Mouse (Mus musculus): Measurements from ENCODE around the gene Fblim1.

DNA sequence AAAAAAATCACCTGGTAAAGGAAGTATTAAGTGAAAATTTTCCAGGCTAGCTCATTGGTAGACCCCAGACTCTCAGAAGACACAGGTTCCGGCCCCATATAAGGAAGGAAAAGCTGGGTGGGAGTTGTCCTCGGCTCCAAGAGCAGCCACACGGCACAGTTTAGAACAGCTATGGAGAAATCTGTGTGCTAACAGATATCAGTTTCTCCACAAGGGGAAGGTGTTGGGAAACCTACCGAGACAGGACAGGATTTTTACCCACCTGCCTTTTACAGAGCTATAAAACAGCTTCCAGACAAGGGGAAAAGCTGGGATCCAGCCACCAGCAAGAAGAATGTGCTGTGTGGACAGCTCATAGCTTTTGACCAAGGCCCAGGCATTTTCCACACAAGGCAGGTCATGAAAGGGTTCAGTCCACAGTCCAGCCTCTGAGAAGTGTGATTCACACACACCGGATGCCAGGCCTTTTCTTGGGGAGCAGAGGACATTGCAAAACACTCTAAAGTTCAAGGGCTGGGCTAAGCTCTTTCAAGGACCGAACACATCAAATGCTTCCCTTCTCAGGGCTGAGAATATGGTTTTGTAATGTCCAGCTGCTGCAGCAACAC, 32.4 kb downstream of the Fblim1 start:
- TF ChIP-seq CTCF (IDR thresholded peaks at IDR 0.05; ENCODE audit: low read depth) (no peak), EP300 (IDR thresholded peaks at IDR 0.05; ENCODE audit: low read depth) (no peak)

Data from heart, postnatal 0 days (tissue).